Mouse (Mus musculus) forebrain, embryonic 16.5 days (tissue): Measurements from ENCODE around the gene H2afx. TPM values are rescaled to one million over a fixed set of nuclear protein-coding genes. Genes with fewer than 3 reads are reported as not detected.
"Not testable (repeated sequence)": the region's sequence is repeated elsewhere in the genome, so short reads cannot be mapped to it uniquely, and the experiment has no call there.

Source experiments
- ATAC-seq: fragments of 200-750 bp; cut with Nextera tagmentation; 2 replicates; pipeline ENCODE4 v1.8.0; 2017; ENCODE audit warnings: mild to moderate bottlenecking, moderate library complexity
- H3K27ac ChIP-seq: fragments of 300-500 bp; sonication (generic); 2 replicates; pipeline ENCODE4 v1.5.1; 2014; ENCODE audit warnings: low read length, control low read depth
- H3K27me3 ChIP-seq: fragments of 300-500 bp; sonication (generic); replicated peaks from 2 replicates; pipeline ENCODE4 v1.6.1; 2014; ENCODE audit warnings: low read length; ENCODE audit not compliant: control insufficient read depth, insufficient read depth
- H3K36me3 ChIP-seq: fragments of 300-500 bp; sonication (generic); 2 replicates; pipeline ENCODE4 v1.6.1; 2014; ENCODE audit not compliant: control insufficient read depth, insufficient read depth
- H3K4me1 ChIP-seq: fragments of 300-500 bp; sonication (generic); replicated peaks from 2 replicates; pipeline ENCODE4 v1.6.1; 2014; ENCODE audit warnings: low read length; ENCODE audit not compliant: control insufficient read depth, insufficient read depth
- H3K4me2 ChIP-seq: fragments of 300-500 bp; sonication (generic); 2 replicates; pipeline ENCODE4 v1.6.1; 2014; ENCODE audit warnings: mild to moderate bottlenecking, low read length, control low read depth
- H3K4me3 ChIP-seq: fragments of 300-500 bp; sonication (generic); replicated peaks from 2 replicates; pipeline ENCODE4 v1.5.1; 2014; ENCODE audit warnings: mild to moderate bottlenecking, low read length, control low read depth
- H3K9ac ChIP-seq: fragments of 300-500 bp; sonication (generic); replicated peaks from 2 replicates; pipeline ENCODE4 v1.6.1; 2014; ENCODE audit warnings: low read depth, low read length, control low read depth
- H3K9me3 ChIP-seq: fragments of 300-500 bp; sonication (generic); 2 replicates; pipeline ENCODE4 v1.6.1; 2016; ENCODE audit warnings: low read length; ENCODE audit not compliant: control insufficient read depth
- WGBS: fragments of 180-500 bp; shearing (Covaris S2); extraction: QIAGEN DNeasy Blood & Tissue Kit; methylation state at CpG from one replicate; pipeline ENCODE4 v1.1.7; 2014; 5-methylcytosine and 5-hydroxymethylcytosine counted together
- polyA plus RNA-seq: library from polyadenylated mRNA; unstranded; fragments of >200 nt; fragmentation: Nextera tagmentation; extraction: Ambion mirVana; gene quantifications from 2 replicates; pipeline ENCODE4 v1.2.1, GENCODE M21; 2015

Gene H2afx
- polyA plus RNA-seq, 1 experiment from 2014 or later, result 182 TPM

- ATAC-seq, H3K27ac ChIP-seq, H3K9me3 ChIP-seq, H3K4me3 ChIP-seq, H3K9ac ChIP-seq, H3K36me3 ChIP-seq, H3K27me3 ChIP-seq: not testable (repeated sequence)
- 60% methylated on average over 6 of the region's 8 CpGs for WGBS
- Histone ChIP-seq H3K4me2 (peak overlapping the region; percentile 70), H3K4me1 (peaks cover 23% of the 10 kb centered on the region)
Observed at GRCm38 (mm10) chr9:44325032-44325767, 9.3 kb upstream of the H2afx start.

GRCm38 (mm10) chr9:44325768-44326370 lies 8.6 kb upstream of the H2afx start, which contains the start of gene Dpagt1:
Gene Dpagt1, plus strand, starts transcription at chr9:44326019.
- Histone ChIP-seq H3K4me3 (peak within 1 kb of the TSS; percentile 93), H3K36me3 (peaks cover 2% of the 10 kb centered on the region), H3K4me2 (peak within 1 kb of the TSS; percentile 70), H3K9ac (peak within 1 kb of the TSS; percentile 92), H3K27me3 (no peaks in the 10 kb centered on the region), H3K4me1 (peaks cover 18% of the 10 kb centered on the region), H3K9me3 (no peaks in the 10 kb centered on the region), H3K27ac (peak within 1 kb of the TSS; percentile 92)
- ATAC-seq, result peak; percentile 53
- 2% methylated on average over 12 of the region's 12 CpGs for WGBS

- Histone ChIP-seq H3K9ac (peak overlapping the region; percentile 92), H3K9me3 (no peaks in the 10 kb centered on the region), H3K27me3 (no peaks in the 10 kb centered on the region), H3K4me3 (peak overlapping the region; percentile 93), H3K4me1 (peaks cover 16% of the 10 kb centered on the region), H3K27ac (peak overlapping the region; percentile 92), H3K36me3 (peaks cover 3% of the 10 kb centered on the region), H3K4me2 (peak overlapping the region; percentile 70)
- WGBS, result under 1% methylated on average over 38 of the region's 38 CpGs
- ATAC-seq, result peak; percentile 94
Observed at GRCm38 (mm10) chr9:44326371-44327063, 8.0 kb upstream of the H2afx start.

DNA sequence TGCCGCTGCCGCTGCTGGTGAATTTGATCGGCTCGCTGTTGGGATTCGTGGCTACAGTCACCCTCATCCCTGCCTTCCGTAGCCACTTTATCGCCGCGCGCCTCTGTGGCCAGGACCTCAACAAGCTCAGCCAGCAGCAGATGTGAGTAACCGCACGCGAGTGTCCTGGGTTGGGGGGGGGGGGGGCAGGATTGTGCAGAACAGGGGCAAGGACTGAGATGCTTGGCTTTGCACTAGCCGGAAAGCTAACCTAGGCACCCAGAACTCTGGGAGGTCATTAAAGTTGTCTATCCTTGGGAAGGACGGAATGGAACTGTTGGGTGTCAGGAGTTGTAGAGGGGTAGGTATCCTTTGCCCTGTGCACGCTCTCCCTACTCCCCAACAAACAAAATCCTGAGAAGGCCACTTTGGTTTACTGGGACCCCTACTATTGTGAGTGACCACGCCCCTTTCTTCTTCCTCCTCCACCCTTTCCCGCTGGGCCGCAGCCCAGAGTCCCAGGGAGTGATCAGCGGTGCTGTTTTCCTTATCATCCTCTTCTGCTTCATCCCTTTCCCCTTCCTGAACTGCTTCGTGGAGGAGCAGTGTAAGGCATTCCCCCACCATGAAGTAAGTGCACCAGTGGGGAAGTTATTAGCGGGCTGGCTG lies 7.3 kb upstream of the H2afx start:
- peak overlapping the region; percentile 92 for H3K27ac ChIP-seq
- H3K36me3 ChIP-seq, result peaks cover 9% of the 10 kb centered on the region
- no peaks in the 10 kb centered on the region for H3K9me3 ChIP-seq
- H3K4me1 ChIP-seq, result peaks cover 16% of the 10 kb centered on the region
- H3K9ac ChIP-seq, result peak overlapping the region; percentile 92
- peak overlapping the region; percentile 70 for H3K4me2 ChIP-seq
- no peaks in the 10 kb centered on the region for H3K27me3 ChIP-seq
- WGBS, result 0% methylated on average over 21 of the region's 22 CpGs
- ATAC-seq, result peak; percentile 13; the same call in 1 of the 2 replicates
- peak overlapping the region; percentile 93 for H3K4me3 ChIP-seq

DNA sequence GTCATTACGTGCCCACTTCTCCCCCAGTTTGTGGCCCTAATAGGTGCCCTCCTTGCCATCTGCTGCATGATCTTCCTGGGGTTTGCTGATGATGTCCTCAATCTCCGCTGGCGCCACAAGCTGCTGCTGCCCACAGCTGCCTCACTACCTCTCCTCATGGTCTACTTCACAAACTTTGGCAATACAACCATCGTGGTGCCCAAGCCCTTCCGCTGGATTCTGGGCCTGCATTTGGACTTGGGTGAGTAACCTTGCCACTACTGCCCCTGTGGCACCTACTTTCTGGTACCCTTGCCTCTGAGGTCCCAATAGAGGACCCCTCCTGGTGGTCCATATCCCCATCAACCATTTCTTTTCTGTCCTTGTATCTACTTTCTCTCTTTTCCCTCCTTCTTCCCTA lies 6.6 kb upstream of the H2afx start:
- H3K4me3 ChIP-seq, result peak overlapping the region; percentile 93
- H3K4me1 ChIP-seq, result peaks cover 16% of the 10 kb centered on the region
- no peaks in the 10 kb centered on the region for H3K27me3 ChIP-seq
- H3K9ac ChIP-seq, result peak overlapping the region; percentile 92; the same call in 1 of the 2 replicates
- H3K4me2 ChIP-seq, result peak overlapping the region; percentile 70
- 93% methylated on average over 5 of the region's 5 CpGs for WGBS
- peaks cover 15% of the 10 kb centered on the region for H3K36me3 ChIP-seq
- no peak for ATAC-seq
- H3K27ac ChIP-seq, result no peak overlapping the region
- H3K9me3 ChIP-seq, result no peaks in the 10 kb centered on the region

- H3K4me2 ChIP-seq, result no peak overlapping the region
- no peak overlapping the region for H3K27ac ChIP-seq
- H3K27me3 ChIP-seq, result no peaks in the 10 kb centered on the region
- no peak for ATAC-seq
- 93% methylated on average over 6 of the region's 6 CpGs for WGBS
- no peak overlapping the region for H3K4me3 ChIP-seq
- no peak overlapping the region for H3K9ac ChIP-seq
- peaks cover 16% of the 10 kb centered on the region for H3K4me1 ChIP-seq
- peaks cover 25% of the 10 kb centered on the region for H3K36me3 ChIP-seq
- no peaks in the 10 kb centered on the region for H3K9me3 ChIP-seq
Observed at GRCm38 (mm10) chr9:44330736-44331135, 3.8 kb upstream of the H2afx start.

GRCm38 (mm10) chr9:44332918-44333638 lies 1.4 kb upstream of the H2afx start:
- ATAC-seq, result no peak
- H3K36me3 ChIP-seq, result peaks cover 25% of the 10 kb centered on the region
- H3K27me3 ChIP-seq, result no peaks in the 10 kb centered on the region
- peaks cover 22% of the 10 kb centered on the region for H3K4me1 ChIP-seq
- H3K27ac ChIP-seq, result no peak overlapping the region
- WGBS, result 94% methylated on average over 13 of the region's 13 CpGs
- H3K9me3 ChIP-seq, result no peaks in the 10 kb centered on the region
- H3K4me2 ChIP-seq, result no peak overlapping the region
- no peak overlapping the region for H3K9ac ChIP-seq
- H3K4me3 ChIP-seq, result no peak overlapping the region

- Histone ChIP-seq H3K4me2 (peak overlapping the region; percentile 93), H3K9me3 (no peaks in the 10 kb centered on the region), H3K27me3 (no peaks in the 10 kb centered on the region), H3K27ac (peak overlapping the region; percentile 92), H3K4me1 (peaks cover 22% of the 10 kb centered on the region), H3K36me3 (peaks cover 23% of the 10 kb centered on the region), H3K9ac (peak overlapping the region; percentile 96), H3K4me3 (peak overlapping the region; percentile 94)
- WGBS, result 0% methylated on average over 50 of the region's 50 CpGs
- ATAC-seq, result no peak
Observed at GRCm38 (mm10) chr9:44335331-44336092, 1.0 kb downstream of the H2afx start.
